Mouse (Mus musculus): ENCODE data around the gene Pde10a.

The Pde10a gene

DNA sequence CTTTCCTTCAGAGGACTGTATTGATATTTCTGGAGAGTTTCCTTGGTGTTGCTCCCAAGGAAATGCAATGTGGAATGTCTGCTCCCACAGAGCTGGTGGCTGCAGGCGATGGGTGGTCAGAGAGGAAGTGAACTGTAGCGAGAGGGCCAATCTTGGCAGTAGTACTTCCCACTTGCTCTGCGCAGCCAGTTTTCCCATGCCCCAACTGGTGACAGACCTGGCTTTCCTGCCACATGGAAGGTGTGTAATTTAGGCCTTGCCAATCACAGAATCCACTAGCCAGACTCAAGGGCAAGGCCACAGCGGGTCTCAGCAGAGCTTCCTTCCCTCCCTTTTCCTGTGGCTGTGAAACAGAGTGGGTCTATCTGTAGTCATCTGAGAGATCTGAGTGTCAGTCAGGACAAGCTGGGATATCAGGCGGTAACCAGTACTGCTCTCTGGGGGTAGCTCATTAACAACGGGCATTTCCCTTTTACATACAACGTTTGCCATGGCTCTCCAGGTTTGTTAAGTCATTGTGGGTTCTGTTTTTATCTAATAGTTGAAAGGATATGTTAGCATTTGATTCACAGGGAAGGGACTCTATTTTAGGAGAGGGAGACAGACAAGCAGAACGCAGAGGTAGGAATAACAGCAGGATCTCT lies 316.8 kb downstream of the Pde10a start:
- in situ Hi-C loops (cut with MboI, MseI), result no loop called here

DNA sequence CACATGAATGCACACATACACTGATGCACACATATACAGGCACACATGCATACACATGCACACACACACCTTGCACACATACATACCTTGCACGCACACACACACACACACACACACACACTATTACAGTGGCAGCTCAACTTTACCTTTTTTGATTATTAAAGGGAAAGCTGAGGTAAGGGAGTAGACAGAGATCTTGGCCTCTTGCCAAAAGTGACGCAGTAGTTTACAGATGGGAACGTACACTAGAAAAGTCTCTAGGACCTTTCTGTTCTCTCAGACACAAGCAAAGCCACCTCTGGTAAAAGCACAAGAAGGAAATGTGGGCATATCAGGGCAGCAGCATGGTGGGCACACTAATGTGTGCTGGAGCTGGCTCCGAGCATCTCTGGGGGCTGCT lies 317.5 kb downstream of the Pde10a start:
- in situ Hi-C loops (cut with MboI, MseI), result no loop called here

DNA sequence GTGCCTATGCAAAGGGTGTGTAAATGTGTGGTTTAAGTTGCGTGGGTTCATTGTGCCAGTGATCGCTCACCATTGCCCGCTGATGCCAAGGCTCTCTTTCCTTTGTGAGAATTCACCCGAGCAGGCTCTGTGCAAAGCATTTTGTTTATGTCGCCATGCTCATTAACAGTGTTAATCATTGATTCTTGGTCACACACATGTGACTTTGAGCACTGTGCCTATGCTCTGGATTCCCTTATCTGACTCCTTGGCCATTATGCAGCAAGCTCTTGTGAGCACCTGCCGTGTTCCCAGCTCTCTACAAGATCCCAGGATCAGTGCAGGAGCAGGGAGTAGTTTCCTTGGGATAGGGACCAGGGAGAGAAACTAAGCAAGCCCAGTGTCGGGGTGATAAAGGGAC lies 318.8 kb downstream of the Pde10a start:
- in situ Hi-C loops (cut with MboI, MseI), result no loop called here

DNA sequence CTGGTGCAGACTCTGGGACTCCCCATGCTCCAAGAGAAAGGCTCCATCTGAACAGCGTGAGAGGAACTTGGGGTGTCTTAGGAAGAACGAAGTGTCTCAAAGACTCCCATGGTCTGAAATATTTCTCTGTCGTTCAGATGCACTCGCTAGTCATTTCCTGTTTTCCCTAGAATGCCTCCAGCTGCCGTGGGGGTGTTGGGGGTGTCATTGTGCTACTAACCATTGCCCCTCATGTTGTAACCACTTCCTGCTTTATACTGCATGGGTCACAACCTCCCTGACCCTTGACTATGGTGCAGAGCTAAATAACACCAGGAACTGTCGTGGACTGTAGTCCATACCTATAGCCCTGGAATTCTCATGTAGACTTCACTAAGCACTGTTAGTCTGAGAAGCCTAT lies 321.3 kb downstream of the Pde10a start:
- in situ Hi-C loops (cut with MboI, MseI), result no loop called here

DNA sequence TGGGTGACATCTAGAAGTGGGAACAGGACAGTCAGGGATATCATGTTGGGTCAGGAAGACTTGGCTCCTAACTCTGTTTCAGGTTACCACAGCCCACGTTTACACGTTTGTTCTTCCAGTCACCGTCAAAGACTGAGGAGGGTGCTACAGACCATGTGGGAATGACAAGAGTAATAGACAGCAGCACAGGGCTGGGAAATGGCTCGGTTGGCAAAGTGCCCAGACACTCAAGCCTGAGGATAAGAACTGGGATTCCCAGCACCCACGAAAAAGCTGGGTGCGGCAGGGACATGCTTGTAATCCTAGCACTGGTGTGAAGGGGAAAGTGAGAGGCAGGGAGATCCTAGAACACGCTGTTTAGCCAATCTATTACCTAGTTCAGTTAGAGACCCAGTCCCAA lies 322.4 kb downstream of the Pde10a start:
- in situ Hi-C loops (cut with MboI, MseI), result no loop called here

DNA sequence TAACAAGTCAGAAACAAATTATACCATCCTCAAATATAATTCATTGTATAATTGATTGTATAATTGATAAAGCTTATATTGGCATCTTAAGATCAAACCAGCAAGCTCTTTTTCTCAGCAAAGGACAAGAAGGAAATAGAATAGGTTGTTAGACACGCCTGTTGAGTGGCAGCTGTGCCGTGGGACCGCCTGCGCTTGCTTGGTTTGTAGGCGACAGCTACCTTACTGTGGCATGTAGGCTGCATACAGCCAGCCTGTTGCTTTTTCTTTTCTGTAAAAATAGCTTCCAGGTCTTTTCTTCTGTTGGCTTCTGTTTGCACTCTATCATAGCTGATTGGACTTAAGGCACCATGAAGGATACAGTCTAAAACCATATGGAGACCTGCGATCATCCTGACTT lies 326.7 kb downstream of the Pde10a start:
- in situ Hi-C loops (cut with MboI, MseI), result no loop called here

DNA sequence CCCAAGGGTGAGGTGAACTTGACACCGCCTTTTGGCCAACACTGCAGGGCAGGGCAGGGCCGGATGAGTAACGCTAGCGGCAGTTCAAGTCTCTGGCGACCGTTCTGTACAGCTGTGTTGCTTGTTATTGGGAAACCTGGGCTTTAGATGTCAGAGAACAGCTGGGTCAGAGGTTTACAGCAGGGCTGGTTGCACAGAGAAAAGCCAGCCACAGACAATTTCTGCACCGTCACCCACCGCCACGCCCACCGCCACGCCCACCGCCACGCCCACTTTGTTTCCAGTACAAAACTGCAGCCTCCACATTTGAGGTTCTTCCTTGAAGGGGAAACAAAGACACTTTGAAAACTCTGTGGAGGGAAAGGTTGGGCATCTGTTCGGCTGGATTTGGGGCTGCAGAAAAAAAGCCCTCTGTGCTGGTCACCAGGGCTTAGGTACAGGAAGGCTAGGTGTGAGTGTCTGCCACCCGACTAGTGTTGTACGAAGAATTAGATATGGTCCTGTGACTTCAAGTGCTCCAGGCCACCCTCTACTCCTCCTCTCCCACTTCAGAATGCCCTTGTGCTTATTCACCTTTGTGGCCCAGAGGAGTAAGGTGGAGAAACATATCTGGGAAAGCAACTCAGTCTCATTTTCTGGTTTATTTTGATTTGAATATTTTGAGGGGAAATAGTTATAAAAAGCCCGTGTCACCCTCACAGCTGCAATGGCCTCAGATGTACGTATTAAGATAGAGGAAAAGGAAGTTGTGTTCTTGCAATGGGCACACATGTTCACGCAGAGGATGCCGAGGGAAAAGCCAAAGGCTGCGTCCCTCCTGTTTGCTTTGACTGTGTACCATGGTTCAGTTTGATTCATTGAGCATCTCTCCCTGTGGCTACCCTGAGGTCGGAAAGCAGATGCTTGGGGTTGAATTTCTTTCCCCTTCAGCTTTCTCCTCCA lies 331.5 kb downstream of the Pde10a start:
- in situ Hi-C loops (cut with MboI, MseI), result no loop called here

DNA sequence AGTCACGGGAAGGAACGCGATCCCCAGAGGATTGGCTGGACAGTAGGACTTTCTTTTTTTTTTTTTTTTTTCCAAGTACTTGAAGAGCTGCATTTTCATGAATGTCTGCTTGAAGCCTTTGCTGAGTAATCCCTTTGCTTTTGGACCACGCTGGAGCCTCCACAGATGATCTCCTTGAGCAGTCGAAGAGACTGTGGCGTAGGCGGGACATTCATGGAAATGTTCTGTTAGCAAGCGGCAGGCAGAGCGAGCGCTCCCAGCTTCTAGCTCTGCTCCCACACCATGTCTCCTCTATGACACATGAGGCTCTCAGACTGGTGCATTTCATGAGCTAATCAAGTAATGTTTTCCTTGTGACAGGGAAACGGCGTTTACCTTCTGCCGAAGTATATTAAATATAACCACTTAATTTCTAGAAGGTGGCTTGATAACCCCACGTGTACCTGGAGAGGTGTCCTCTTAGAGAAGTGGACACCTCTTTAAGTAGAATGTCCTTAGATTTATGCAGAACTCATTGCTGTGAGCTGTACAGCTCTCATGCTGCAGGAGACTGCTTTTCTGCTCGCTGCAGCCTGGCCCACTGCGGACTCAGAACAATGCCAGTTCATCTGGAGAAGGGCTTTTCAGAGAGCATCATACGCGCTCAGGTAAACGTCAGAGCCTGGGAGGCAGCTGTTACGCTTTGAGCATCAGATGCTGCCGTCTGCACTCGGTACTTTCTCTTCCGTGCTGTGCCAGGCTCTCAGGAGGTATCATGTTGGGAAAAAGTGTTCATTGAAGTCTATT lies 333.7 kb downstream of the Pde10a start:
- in situ Hi-C loops (cut with MboI, MseI), result no loop called here

DNA sequence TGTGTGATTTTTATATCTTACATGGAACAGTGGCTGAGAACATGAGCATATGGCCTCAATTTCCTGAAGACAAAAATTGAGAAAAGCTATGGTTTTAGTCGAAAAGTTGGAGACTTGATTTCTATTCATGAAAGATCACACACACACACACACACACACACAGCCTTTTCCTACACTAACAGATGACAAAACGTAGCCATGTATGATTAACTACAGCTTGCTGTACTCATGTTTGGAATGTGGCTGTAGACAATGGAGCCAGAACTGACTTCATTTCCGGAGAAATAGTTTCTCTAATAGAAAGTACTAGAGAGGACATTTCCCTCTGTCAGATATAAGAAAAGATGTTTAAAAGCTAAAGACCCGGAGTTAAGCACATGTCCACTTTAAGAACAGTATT lies 334.3 kb downstream of the Pde10a start:
- in situ Hi-C loops (cut with MboI, MseI), result no loop called here

DNA sequence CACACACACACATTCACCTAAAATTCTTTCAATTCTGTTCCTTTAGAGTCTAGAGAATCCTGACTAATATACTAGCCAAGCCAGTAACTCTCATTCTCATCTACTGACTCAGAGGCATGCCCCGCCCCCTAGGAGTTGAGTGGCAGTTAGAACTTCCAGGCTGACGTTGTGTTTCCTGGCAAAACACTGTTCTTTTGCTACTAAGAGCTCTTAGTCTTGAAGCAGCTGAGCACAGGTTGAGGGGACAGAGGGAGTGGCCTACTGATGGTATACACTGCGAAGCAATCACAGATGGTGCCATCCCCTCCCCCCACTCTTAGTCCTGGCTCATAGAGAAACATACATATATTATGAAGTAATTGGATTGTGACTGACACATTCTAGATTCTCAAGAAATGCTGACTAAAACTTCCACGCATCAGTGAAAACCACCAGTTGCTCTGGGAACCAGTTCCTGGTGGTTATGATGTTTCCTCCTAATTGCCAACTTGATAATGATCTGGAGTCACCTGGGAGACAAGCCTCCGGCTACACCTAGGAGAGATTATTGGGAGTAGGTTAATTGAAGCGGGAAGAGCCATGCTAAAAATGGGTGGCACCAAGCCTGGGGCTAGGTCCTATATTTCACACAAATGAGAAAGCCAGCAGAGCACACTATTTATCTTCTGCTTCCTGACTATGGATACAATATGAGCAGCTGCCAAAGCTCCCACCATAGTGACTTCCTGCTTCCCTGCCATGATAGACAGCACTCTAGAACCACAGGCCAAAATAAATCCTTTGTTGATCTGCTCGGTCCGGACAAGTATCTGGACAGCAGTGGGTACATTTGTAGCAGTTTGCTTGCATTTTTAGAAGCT lies 339.7 kb downstream of the Pde10a start:
- in situ Hi-C loops (cut with MboI, MseI), result no loop called here

DNA sequence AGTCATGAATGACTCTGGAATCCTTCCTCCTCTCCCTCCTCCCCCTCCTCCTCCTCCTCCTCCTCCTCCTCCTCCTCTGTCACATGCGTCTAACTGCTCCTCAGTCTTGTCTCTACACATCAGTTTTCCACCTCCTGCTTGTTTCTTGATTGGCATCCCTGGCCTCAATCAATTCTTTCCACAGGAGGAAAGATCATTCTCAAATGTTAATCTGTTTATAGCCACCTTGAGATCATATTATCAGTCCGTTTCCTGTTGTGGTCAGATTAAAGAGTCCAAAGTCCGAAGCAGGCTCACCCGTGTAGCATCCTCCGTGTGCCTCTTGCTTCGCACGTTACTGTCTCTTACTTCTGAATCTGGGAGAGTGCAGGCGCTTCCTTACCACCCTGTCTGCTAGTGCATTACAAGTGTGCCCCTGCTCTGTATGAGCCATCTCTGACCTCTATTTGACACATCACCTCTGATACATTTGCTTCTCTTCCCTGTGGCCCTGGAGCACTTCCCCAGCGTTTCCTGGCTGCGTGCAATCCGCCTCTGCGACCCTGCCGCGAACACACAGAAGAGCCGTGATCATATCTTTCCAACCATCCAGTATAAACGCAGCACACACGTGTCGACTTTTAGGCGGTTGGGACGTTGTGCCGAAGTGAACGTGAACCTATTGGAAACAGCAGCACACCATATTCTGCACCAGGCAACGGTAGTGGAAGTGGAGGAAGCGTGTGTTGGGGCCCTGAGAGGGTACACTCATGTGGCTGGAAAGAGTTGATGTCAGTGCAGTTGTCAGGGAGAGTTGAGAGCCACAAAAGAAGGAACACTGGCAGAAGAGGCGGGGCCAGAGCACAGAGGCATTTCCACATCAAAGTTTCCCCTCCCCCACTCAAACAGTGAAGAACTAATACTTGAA lies 342.4 kb downstream of the Pde10a start:
- in situ Hi-C loops (cut with MboI, MseI), result no loop called here

DNA sequence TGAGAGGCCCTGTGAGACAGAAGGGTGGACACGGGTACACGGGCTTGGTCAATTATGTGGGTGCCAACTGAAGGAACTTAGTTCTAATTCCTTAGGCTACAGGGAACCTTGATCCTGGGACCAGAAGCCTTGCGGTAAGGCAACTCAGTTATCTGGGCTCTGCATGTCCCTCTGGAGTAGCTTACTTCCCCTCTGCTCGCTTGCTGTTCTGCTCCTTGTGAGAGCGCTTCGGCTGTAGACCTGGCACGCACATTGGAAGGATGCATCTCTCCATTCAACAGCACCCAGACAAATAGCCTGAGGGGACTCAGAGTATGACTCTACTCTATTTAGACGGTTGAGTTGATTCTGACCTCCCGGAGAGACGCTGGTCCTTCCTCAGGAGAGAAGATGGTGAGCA lies 344.1 kb downstream of the Pde10a start:
- in situ Hi-C loops (cut with MboI, MseI), result no loop called here

DNA sequence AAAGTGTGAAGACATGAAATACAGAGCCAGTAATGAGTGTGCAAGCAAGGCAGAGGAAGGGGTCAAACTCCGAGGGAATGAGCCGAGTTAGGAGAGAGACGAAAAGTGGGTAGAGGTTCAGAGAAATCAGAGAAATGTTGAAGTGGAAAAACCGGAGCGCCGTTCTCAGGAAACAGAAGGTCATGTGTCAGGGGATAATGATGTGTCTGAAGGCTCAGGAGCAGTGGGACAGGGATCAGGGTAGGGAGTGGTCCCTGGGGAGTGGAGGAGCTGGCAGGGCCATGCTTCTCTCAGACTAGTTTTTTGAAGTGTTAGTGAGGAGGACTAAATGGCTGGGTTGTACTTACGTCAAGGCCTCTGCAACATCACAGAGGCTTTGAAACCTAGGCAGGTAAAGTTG lies 345.7 kb downstream of the Pde10a start:
- in situ Hi-C loops (cut with MboI, MseI), result no loop called here

DNA sequence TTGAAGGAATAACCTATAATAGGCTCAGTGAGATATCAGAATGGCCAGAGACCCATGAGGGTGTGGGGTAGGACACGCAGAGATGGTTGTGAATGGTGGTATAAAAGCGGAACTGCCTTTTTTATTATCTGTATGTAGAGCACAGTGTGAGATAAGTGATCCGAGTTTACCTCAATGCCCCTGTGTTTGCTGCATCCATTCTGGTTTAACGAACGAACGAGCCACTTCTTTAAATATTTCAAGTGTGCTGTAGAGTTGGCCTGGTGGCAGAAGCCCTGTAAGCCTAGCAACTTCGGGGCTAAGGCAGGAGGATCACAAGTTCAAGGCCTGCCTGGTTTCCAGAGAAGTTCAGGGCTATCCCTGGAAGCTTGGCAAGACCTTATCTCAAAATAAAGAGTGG lies 346.2 kb downstream of the Pde10a start:
- in situ Hi-C loops (cut with MboI, MseI), result no loop called here

DNA sequence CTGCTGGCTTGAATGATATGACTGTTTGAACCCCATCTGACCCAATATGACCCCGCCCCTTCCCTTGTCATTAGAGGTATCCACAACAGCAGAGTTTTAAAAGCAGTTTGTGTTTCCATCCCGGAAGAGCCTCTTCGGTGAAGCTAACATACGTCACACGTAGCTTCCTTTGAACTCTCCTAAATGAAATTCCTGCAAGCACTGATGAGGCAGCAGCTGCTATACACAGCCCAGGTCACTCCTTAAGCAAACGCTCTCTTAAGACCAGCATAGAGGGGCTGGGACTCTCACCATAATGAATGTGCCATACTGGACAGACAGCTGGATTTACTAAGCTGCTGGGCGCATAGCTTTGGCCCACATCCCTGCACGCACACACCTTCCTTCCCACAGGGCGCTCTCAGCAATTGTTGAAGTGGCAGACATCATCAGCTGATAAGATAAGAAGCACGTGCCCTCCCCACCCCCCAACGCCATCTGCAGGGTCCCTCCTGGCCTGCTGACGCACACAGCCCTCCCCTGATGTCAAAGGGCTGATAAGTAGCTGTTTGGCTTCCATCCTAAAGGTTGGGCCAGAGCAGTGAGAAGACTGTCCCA lies 346.9 kb downstream of the Pde10a start:
- in situ Hi-C loops (cut with MboI, MseI), result no loop called here

DNA sequence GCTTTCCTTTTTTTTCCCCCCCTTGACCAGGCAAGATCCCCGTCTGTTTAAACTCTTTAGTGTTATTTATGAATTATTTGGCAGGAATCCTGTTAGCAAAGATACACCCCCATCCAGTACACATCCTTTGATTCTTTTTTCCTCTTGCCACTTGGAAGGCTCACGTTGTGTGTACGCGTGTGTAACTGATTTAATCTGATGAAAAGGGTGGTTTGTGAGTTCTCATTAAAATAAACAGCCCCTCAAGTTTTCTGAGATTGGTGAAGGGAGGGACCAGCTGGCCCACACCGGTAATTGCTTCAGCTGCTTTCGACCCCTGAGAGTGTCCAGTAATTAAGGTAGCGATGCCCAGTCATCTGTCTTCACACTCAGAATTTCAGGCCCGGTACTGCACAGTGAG lies 347.4 kb downstream of the Pde10a start:
- in situ Hi-C loops (cut with MboI, MseI), result no loop called here

DNA sequence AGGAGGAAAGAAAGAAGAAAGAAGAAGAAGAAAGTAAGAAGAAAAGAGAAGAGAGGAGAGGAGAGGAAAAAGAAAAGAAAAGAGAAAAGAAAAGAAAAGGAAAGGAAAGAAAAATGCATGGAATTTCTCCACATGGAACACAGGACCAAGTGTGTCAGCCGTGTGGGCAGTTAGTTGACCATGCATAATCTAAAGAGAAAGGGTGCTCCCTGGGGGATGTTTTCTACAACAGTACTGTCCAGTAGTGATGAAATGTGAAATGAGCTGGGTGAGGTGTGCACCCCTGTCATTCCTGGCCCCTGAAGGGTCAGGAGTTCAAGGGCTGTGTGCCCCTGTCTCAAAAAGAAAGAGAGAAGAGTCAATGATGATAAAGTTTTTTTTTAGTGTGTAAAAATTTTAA lies 352.9 kb downstream of the Pde10a start:
- in situ Hi-C loops (cut with MboI, MseI), result no loop called here

DNA sequence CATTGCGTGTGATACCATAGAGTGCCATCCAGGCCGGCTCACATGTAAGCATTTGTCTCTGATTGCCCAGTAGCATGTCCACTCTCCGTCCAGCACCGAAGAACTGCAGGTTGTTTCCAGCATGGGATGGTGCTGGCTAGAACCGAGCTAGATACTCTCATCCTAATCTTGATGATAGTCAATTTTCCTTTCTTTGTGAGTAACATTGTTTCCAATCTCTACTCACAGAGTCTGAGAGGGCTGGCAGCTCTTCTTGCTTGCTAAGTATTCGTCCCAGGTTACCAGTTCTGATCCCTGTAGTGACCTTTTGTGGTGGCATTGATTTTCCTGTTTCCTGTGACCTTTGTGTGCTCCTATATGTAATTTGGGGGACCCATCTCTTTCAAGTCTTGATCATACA lies 356.5 kb downstream of the Pde10a start:
- in situ Hi-C loops (cut with MboI, MseI), result no loop called here

DNA sequence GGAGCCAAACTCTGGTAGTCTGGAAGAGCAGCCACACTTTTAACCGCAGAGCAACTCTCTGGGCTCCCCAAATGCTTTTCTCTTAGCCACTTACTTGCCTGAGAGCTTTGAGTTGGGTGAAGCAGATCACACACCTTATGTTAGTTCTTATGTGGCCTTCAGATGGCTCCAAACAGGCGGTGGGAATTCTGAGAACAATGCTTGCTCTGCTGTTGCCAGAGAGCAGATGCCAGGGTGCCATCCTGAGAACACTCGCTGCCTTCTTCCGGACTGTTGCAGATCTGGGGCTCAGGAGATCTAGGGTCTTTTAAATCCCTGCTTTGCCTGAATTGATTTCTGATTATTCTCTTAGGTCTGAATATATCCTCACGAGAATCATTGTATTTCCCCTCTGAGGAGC lies 359.5 kb downstream of the Pde10a start:
- in situ Hi-C loops (cut with MboI, MseI), result no loop called here

DNA sequence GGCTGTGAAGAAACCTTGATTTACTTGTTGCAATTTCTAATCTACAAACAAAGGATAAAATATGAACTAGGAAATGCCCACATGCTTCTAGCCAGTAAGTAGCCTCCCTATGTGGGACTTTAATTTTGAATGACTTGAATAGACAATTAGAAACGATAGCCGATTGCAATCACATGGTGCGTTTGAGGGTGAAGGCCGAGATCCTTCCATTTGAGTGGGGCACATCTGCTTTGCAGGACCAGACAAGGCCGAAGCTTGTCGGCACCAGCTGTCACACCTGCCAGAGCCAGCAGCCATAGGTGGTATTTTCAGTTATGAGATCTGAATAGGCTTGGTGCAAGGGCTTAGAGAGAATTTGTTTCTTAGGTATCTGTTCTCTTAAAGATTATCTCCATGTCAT lies 360.7 kb downstream of the Pde10a start:
- in situ Hi-C loops (cut with MboI, MseI), result no loop called here

Measured in T-helper 1 cell (primary cell).